Mouse (Mus musculus): ENCODE measurements around the gene Rps15.
A peak's percentile ranks its signal among the peaks of the same experiment; 100 is the strongest.

DNA sequence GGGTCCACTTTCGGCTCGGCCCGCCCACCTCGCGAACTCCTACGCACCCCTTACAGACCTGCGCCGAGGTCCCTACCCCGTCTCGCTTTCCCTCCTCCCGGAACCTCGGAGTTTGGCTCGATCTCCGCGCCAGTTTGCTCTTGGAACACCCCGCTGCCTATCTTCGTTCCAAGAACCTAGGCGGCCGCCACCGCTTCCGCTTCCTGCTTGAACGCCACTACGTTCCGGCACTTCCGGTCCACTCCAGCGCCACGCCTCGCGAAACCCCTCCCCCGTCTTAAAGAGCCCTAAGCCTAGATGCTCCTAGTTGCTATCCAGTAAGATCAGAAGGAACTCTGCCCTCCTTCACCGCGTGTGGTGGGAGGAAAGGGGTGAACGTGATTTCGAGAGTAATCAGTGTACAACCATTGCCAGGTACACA lies 28.1 kb downstream of the Rps15 start, which contains the start of gene 2310011J03Rik:
- TF ChIP-seq CTCF (IDR thresholded peaks at IDR 0.05; ENCODE audit: extremely low read depth, insufficient read depth, insufficient read length, insufficient replicate concordance): no peak
- peak; percentile 86 for TF ChIP-seq POLR2A (IDR thresholded peaks at IDR 0.05; ENCODE audit: low read depth, low read length)

Data from spleen, adult 2 months (tissue).